Mouse (Mus musculus) erythroblast, adult 5-6 weeks (primary cell): Measurements from ENCODE around the gene Rtl4. TPM values are rescaled to one million over a fixed set of nuclear protein-coding genes. Genes with fewer than 3 reads are reported as not detected.

ENCODE experiments used
- ATAC-seq: replicated peaks from 2 replicates; pipeline ENCODE4 v1.8.0; 2016; ENCODE audit warnings: moderate number of reproducible peaks, mild to moderate bottlenecking, moderate TSS enrichment, inconsistent platforms; ENCODE audit not compliant: poor library complexity, low FRiP score, severe bottlenecking
- total RNA-seq, 2 experiments: library from RNA; stranded (forward) in 1 of 2; stranded (reverse) in 1 of 2; fragments of 150-400 nt in 1 of 2; fragments of 200-764, 138-1000 nt in 1 of 2; gene quantifications; 2 replicates each; pipeline versions ENCODE4 v1.2.3 to v1.2.4; 2015 to 2017; ENCODE audit warnings: low replicate concordance in 2 of 2

Gene Rtl4
- not detected in 2 replicates for total RNA-seq (2015; ENCODE audit: low replicate concordance)
- total RNA-seq (2017; ENCODE audit: low replicate concordance), result not detected in 2 replicates

- no peak for ATAC-seq
Observed at GRCm38 (mm10) chrX:144688207-144689118, at the start of gene Rtl4. Rtl4 (plus strand) TSS chrX:144688907.

DNA sequence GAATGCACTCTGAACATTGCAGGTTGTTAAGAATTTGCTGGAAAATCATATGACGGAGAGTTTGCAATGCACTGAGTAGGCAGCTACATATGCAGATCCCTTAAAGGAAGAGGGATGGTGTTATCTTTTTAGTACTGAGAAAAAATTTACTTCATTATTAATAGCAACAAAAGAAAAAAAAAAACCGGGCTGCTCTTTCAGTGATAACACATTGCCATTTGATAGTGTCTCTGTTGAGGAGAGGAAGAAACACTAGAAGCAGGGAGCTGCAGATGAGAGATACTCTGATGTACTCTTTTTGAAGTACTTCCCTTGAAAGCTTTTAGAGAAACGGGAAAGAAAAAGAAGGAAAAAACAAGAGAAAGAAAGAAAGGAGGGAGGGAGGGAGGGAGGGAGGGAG lies 44.0 kb upstream of the Rtl4 start:
- no peak for ATAC-seq

DNA sequence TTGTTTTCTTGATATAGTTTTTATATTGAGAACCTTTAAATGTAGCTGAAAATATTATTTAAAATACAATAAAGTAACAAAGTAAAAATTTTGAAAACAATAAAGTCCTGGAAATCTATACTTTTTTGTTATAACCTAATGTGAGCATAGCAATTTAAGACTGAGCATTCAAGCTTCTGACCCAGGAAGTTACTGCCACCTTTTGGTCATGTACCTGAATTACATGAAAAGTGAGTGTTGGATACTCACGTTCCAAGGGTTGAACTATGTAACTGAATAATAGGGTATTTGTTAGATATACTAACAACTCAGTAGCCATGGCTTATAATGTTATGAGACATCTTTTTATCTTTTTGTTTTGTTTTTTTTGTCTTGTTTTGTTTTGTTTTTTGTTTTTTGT lies 43.3 kb upstream of the Rtl4 start:
- ATAC-seq, result no peak

GRCm38 (mm10) chrX:144652196-144652595 lies 36.5 kb upstream of the Rtl4 start:
- ATAC-seq, result no peak

DNA sequence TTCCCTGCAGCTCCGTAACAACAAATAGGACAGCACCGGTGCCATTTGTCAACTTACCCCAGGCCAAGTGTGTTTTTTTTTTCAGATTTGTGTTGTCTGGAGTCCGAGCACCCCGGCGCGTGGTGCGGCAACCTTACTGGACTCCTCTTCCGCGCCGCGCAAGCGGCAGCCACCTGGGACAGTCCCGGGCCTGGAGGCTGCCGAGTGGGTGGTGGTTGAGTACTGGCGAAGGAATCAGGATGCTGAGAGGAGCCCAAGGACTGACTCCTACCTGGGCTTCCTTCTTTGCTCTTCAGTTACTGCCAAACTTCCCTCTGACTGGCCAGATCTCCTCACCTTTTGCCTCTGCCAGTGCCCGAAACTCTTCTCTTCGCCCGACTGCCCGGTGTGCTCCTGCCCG lies 965 bp upstream of the Rtl4 start:
- ATAC-seq, result no peak

DNA sequence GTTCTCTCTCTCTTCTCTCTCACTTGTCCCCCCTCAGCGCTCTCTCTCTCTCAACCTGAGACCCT lies 733 bp upstream of the Rtl4 start, which contains the start of gene Trpc5:
Gene Trpc5 (minus strand): TSS at position 39 of the 65 bp plus-strand sequence.
- ATAC-seq, result no peak

GRCm38 (mm10) chrX:144689119-144689858 lies 582 bp downstream of the Rtl4 start:
- no peak for ATAC-seq

- no peak for ATAC-seq
Observed at GRCm38 (mm10) chrX:144689859-144690181, 1.1 kb downstream of the Rtl4 start.

- no peak for ATAC-seq
Observed at GRCm38 (mm10) chrX:144716330-144716729, 27.6 kb downstream of the Rtl4 start.

GRCm38 (mm10) chrX:144747528-144748049 lies 58.9 kb downstream of the Rtl4 start:
- ATAC-seq, result no peak

- ATAC-seq, result no peak
Observed at GRCm38 (mm10) chrX:144986980-144987379, 298.3 kb downstream of the Rtl4 start.

DNA sequence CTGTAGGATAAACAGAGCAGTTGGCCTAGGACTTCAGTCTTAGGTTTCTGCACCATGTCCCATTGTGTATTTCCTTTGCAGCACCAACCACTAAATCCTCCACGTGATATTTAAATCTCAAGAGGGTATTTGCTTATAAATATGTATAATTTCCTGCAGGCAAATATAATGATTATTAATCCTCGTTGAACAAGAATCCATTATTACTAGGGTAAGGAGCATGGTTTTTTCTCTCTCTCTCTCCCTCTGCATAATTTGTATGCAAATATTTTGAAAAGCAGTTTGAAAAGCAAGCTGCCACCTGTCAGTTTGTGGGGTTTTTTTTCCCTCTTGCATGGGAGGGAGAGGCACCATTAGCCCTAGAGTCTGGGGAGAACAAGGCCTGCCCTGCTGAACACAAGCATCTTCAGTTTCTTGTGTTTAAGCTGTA lies 376.8 kb downstream of the Rtl4 start:
- ATAC-seq, result no peak

DNA sequence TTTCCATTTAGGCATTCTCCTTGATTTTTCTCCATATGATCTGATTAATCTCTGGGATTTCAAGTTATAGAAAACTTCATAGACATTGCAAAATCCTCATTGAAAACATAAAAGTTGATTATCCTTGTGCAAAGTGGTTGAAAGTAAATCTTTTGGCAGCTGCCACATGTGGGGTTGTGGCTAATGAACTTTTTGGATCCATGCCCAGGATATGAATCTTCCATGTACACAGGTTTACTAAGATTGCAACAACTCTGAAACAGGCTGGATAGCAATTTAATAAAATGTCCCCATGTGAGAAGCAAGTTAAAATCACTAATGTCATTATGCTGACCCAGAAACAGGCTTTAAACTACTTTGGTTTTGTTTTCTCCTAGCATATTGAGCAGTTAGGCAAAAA lies 401.1 kb downstream of the Rtl4 start:
- ATAC-seq, result no peak

GRCm38 (mm10) chrX:145090360-145090759 lies 401.7 kb downstream of the Rtl4 start:
- no peak for ATAC-seq

GRCm38 (mm10) chrX:145090964-145091363 lies 402.3 kb downstream of the Rtl4 start:
- no peak for ATAC-seq

Other genes starting within 250 kb of the Rtl4 start
- gene Trpc5os, start 232.3 kb upstream of the Rtl4 start, total RNA-seq (2015; ENCODE audit: low replicate concordance), result not detected in 2 replicates
- not detected in 2 replicates for gene Trpc5os, start 232.3 kb upstream of the Rtl4 start, total RNA-seq (2017; ENCODE audit: low replicate concordance)
- not detected in 2 replicates for gene Trpc5, start 727 bp upstream of the Rtl4 start, total RNA-seq (2015; ENCODE audit: low replicate concordance)
- not detected in 2 replicates for gene Trpc5, start 727 bp upstream of the Rtl4 start, total RNA-seq (2017; ENCODE audit: low replicate concordance)